Mouse (Mus musculus) duodenum, adult 2 months (tissue): Measurements from ENCODE around the gene Srpk2. TPM values are rescaled to one million over a fixed set of nuclear protein-coding genes. Genes with fewer than 3 reads are reported as not detected.

ENCODE experiments used
- polyA plus RNA-seq: library from polyadenylated mRNA; depleted of rRNA; stranded (reverse); fragments of >200 nt; gene quantifications from 2 replicates; pipeline ENCODE4 v1.2.3, GENCODE M21; 2012; ENCODE audit warnings: low replicate concordance; rRNA removed

Srpk2 gene
- polyA plus RNA-seq = 0.45 and 0.97 TPM in 2 replicates

GRCm38 (mm10) chr5:23684517-23684916 lies at the start of gene Srpk2:
Gene Srpk2 (minus strand): TSS chr5:23684617.

Other genes starting within 250 kb of the Srpk2 start
- 0.44 and 1.2 TPM in 2 replicates for gene Pus7, start 99.1 kb upstream of the Srpk2 start, polyA plus RNA-seq
- gene Rint1, start 103.1 kb upstream of the Srpk2 start, polyA plus RNA-seq = 3.8 and 7.4 TPM in 2 replicates
- 8.4 and 11.0 TPM in 2 replicates for gene Tomm7, start 159.5 kb upstream of the Srpk2 start, polyA plus RNA-seq